Mouse (Mus musculus): Measurements from ENCODE around the gene Rce1.
A peak's percentile ranks its signal among the peaks of the same experiment; 100 is the strongest.
"Not testable (repeated sequence)": the region's sequence is repeated elsewhere in the genome, so short reads cannot be mapped to it uniquely, and the experiment has no call there.

The Rce1 gene

DNA sequence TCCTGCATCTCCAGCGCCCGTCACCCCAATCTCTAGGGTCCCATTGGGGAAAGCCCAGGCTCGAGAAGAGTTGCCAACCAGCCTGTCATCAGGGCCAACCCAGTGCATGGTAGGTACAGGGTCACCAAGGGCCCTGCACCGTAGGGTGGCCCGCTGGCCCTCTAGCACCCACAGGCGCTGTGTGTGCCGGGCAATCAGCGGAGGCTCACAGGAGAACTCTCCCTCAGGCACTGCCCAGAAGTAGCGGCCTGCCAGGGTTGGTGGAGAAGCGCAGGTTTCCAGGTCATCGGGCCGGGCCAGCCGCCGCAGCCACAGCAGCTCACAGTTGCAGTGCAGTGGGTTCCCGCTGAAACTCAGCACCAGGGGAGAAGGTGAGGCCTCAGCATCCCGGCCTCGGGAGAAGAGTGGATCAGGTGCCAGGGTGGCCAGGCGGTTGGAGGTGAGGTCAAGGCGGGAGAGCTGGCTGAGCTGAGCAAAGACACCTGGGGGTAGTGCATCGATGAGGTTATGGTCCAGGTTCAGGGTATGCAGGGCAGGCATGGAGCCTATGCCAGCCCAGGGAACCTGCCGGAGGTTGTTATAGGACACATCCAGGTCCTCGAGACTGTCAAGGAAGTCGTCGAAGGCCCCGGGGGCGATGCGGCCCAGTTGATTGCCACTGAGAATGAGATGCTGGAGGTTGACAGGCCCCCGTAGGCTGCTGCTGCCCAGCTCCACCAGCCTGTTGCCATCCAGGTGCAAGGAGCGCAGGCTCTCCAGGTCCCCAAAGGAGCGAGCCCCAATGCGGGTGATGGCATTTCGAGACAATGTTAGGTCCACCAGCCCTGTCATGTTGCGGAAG, 11.8 kb downstream of the Rce1 start:
- peak; percentile 23 for DNase-seq (ENCODE audit: low read depth, low spot score)

DNA sequence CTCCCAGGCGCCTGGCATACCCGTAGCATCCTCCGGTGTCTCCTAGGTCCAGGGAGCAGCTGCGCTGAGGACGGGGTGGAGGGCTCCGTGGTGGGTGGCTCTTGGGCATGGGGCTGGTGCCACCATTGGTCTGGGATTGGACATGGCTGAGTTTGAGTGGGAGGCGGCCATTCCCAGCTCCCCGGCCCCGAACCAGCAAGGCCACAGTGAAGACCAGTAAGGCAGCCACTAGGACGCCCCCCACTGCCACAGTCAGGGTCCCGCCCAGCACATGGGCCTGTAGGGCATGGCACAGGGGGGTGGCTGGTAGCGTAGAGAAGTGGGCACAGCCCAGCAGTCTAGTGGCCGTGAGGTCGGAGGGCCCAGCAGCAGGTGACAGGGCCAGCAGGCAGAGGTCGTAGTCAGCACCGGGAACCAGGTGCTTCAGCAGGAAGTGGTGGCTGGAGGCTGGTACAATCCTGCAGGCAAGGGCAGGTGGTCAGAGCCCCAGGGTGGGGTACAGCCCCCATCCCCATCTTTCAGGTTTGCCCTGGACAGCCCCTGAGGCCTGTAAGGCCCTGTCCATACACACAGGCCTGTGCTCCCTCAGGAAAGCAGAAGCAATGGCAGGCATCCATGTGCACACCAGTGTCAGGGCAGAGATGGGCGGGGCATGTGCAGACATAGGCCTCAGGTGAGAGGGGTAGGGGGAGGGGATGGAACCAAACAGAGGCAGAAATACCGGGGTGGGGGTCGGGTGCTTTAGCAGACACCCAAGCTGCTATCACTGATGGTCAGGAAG, 13.1 kb downstream of the Rce1 start:
- DNase-seq (ENCODE audit: low read depth, low spot score): no peak

DNA sequence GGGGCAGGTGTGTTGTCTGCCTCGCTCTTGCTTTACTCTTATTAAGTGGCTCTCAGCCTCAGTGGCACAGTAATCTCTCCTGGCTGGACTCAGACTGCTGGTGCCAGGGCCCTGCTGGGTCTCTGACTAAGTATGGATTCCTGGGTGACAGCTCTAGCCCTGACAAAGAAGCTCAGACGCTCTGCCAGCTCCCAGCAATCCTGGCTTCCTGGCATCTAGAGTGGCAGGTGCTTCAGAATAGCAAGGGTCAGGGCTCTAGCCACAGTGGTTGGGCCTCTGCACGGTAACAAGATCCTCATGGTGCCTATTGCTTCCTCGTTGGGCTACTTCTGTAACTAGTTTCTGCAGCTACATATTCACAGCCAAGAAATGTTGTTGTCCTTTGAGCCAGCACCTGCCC, 15.3 kb downstream of the Rce1 start:
- DNase-seq (ENCODE audit: low read depth, low spot score): no peak

DNA sequence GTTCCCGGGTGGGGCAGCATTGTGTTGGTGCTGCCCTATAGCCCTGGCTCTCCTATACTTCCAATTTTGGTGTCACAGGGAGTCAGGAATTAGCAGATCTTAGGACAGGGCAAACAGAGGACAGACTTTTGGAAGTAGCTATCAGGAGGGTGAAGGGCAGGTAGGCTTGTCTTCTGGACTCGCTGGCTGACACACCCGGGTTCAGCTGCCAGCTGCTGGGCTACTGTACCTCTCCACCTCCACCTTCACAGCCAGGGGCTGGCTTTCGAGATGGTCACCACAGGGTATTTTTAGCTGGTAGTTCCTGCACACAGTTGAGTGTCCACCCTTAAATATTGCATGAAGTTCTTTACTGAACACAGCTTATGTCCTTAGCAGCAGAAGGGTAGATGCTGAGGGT, 16.9 kb downstream of the Rce1 start:
- DNase-seq (ENCODE audit: low read depth, low spot score): no peak

DNA sequence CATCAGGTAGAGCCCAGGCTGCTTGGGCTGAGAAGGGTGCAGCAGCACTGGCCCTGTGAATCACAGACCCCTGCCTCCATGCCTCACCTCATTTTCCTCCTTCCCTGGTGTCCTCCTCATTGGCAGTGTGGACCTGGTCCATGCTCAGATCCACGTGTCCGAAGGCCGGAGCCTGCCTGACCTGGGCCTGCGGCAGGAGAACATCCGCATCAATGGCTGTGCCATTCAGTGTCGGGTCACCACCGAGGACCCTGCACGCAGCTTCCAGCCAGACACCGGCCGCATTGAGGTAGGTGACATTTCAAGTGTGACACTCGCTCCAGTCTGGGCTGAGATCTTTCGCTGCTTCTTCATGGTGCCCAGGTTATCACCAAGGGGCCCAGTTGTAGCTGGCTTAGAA, 18.0 kb downstream of the Rce1 start:
- no peak for DNase-seq (ENCODE audit: low read depth, low spot score)

DNA sequence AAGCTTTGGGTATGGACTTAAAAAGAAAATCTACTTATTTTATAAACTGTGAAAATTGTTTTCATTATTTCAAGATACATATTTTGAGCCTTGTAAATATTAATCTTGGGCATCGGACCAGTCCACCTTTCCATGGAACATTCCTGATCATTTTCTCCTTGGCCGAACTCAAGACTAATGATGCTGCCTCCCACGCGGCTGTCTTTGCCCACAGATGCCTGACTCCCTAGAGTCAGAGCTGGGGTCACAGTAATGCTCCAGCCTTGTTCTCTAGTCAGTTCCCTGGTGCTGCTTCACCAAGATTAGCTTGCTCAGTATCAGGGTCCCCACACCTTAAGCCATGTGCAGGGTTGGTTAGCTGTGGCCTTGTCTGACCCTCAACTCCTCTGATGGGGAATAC, 19.8 kb downstream of the Rce1 start:
- DNase-seq (ENCODE audit: low read depth, low spot score): no peak

DNA sequence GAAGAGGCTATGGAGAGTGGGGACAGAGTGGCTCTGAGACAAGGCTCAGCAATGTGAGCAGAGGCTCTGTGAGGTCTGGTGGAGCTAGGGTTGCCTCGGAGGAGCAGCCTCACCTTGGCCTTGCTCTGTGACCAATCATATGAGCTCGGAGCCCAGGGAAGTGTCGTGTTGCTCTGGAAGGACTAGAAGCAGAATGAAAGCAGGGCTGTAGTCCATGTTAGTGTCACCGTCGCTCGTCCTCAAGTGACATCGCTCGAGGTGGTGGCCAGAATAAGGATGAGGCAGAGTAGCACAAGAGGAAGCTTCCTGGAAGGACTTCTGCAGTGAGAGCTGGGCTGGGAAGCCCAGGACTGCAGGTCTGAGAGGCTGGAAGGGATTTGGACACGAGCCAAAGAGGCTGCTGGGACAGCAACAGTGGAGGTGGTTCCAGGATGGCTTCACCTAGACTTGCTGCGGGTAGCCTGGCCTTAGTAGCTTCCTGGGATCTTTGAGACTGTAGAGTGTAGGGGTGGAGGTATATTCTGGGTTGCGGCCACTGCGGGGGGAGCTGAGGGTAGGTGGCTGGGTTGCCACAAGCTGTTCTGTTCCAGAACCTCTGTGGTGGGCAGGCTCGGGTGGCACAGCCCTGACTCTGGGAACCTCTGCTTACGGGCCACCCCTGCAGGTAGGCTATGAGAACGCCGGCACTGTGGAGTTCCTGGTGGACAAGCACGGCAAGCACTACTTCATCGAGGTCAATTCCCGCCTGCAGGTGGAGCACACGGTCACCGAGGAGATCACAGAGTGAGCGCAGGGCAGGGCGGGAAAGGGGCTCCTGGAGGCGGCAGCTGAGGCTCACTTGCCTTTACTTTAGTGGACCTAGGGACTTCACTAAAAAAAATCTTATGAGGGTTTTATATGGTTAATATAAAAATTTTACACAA, 21.4 kb downstream of the Rce1 start:
- DNase-seq (ENCODE audit: low read depth, low spot score): peak; percentile 87

DNA sequence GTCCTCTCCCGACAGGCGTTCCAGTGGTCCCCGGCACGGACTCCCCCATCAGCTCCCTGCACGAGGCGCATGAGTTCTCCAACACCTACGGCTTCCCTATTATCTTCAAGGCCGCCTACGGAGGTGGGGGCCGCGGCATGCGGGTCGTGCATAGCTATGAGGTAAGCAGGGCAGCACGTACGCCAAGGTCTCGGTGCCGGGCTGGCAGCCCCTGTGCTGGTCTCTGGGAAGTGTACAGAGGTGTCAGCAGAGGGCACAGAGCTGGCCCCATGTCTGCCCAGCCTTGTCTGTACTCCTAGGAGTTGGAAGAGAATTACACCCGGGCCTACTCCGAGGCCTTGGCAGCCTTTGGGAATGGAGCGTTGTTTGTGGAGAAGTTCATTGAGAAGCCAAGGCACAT, 23.0 kb downstream of the Rce1 start:
- DNase-seq (ENCODE audit: low read depth, low spot score): no peak

DNA sequence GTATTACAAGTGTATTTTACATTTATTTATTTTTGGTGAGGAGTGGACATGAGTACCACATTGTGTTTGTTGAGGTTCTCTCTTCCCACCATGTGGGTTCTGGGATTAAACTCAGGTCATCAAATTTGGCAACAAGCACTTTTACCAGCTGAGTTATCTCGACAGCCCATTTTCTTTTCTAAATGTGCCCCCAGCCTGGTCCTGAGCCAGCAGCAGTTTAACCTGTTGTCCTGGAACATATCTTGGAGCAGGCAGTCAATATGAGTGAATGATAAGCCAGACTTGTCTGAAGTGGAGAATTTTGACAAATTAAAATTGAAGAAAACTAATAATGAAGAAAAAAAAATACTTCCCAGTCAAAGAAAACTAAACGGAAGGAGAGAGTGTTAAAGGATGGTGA, 29.4 kb downstream of the Rce1 start:
- DNase-seq (ENCODE audit: low read depth, low spot score): no peak

DNA sequence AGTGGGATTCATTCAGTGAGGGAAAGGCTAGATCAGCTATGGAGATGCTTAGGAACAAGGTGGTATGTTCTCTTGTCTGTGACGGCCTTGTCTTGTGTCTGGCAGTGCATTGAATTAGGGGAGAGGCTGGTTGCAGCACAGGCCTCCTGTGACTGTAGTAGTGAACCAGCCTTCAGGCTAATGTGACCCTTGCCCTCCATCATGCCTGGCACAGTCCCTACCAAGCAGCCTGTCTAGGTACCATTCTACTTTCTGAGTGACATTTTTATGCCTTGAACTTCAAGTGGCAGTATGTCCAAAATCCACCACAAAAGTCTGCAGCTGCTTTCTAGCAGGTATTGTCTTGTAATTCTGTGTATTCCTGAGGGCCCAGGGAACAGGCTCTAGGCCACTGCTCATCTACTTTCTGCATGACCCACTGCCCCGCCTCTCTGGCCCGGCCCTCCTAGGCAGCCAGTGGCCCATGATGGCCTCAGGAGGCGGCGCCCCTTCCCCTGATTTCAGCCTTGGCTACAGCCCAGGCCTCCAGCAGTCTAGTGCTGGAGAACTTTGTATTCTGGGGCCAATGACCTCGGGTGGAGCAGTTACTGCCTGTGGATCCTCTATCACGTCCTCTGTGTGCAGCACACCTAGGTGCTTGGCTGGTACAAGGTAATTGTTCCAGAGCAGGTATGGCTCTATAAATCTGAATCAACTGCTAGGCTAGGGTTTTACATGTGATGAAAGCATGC, 31.5 kb downstream of the Rce1 start:
- no peak for DNase-seq (ENCODE audit: low read depth, low spot score)

DNA sequence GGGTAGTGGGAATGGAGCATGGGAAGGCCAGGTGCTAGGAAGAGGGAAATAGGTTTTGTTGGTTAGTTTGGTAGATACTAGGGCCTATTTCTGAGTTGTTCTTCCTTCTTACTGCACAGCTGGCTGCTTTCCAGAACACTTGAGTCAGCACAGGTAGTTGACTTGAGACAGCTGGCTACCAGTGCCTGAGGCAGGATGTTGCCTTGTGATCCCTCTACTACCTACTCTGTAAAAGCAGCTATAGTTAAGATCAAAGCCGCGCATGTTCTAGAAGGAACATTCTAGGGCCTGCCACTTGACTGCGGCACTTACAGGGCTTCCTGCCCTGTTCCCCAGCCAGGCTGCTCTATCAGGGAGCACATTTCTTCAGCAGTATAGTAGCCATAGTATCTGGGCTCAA, 35.4 kb downstream of the Rce1 start:
- no peak for DNase-seq (ENCODE audit: low read depth, low spot score)

DNA sequence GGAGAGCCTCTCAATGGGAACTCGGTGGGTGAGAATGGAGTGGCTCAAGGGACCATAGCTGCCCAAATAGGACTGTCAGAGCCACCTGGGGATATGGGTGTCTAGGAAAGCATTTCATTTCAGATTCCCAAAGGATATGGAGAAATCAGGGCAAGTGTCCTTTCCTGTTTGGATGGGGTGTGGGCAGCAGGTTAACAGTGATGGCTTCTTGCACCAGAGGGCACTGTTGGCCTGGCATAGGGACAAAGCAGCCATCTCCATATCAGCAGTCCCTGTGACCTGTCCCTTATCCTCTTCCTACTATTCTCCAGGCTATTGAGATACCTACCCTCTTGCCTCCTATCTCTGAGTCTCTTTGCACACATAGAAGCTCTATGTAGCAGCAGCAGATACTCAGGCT, 36.4 kb downstream of the Rce1 start:
- no peak for DNase-seq (ENCODE audit: low read depth, low spot score)

DNA sequence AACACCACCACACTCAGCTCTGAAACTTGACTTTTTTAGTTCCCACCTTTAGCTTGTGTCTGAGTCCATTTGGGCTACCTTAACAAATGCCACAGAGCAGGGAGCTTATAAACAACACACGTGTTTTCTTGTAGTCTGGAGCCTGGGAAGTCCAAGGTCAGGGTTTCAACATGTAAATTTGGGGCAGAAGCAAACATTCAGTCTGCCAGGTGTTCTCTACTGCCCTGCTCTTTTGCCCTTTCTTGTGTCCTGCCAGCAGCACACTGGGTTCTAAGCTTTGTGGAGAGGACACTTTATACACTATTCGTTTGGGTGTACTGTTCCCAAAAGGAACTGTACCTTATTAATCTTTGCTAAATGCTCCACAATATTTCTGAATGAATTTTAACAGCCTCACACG, 37.0 kb downstream of the Rce1 start:
- DNase-seq (ENCODE audit: low read depth, low spot score): no peak

DNA sequence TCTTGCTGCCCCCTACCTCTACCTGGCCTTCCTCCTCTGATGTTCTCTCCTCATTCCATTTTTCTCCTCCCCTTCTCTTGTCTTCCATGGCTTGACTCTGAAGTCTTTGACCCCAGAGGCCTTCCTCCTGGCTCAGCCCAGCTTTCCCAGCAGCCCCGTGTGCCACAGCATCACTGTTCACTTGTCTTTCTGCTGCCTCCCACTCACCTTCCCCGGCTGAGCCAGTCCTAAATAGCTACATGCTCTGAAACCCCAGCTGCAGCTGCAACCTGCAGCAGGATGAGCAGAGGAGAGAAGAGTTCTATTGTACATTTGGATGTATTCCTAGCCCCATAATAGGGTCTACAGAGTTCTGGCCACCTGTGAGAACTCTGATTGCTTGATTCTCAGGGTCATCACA, 38.0 kb downstream of the Rce1 start:
- no peak for DNase-seq (ENCODE audit: low read depth, low spot score)

DNA sequence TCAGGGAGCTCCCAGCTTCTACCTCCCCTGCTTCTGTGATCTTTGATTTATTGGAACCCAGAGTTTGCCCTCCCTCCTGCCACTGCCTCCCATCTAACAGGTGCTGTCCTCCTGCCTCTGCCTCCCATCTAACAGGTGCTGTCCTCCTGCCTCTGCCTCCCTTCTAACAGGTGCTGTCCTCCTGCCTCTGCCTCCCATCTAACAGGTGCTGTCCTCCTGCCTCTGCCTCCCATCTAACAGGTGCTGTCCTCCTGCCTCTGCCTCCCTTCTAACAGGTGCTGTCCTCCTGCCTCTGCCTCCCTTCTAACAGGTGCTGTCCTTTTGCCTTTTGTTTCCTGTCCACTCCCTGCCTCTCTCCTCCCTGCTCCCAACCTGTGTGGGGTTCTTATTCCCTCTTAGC, 38.7 kb downstream of the Rce1 start:
- DNase-seq (ENCODE audit: low read depth, low spot score): not testable (repeated sequence)

DNA sequence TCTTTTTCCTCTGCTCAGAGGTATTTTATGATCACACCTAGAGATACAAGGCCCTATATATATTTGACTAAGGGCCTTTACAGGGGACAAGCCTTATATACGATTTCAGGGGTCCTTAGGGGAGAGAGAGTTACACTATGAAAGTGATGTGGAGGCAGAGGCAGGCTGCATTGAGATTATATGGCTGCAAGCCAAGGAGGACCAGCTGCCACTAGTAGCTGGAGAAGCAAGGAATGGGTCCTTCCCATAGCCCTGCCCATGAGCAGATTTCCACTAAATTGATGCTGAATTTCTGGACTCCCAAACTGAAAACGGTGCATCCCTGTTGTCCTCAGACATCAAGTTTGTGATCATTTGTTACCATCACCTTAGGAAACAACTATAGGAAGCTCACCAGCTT, 41.6 kb downstream of the Rce1 start:
- no peak for DNase-seq (ENCODE audit: low read depth, low spot score)

DNA sequence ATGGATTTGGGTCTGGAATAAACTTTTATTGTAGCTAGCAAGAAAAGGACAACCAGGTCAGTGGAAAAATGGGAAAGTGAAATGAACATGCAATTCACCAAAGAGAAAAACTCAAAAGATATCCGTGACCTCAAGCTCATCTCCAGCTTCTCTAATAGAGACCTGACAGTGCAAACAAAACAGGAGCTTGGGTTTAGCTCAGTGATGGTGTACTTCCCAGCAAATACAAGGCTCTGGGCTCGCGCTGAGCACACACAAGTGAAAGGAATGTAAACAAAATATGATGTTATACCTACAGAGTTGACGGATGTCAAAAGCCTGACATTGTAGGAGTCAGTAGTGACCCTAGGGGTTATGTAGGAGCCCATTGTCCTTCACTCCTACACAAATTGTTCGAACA, 46.1 kb downstream of the Rce1 start:
- no peak for DNase-seq (ENCODE audit: low read depth, low spot score)

DNA sequence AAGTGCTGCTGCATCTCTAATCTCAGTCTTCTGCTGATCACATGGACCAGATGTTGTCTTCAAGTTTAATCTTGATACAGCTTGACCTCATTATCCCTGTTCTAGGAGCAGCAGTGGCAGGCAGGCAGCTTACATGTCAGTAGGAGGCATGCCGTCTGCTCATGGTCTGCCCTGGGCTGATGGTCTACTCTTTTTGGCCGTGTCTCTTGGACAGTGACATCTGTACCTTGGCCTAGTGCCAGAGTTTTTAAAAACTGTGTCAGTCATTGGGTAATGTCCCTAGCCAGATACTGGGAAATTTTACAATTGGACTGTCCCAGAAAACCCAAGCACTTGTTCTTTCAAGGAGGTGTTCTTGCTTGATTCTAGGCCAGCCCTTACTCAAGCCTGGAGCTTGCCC, 46.6 kb downstream of the Rce1 start:
- no peak for DNase-seq (ENCODE audit: low read depth, low spot score)

DNA sequence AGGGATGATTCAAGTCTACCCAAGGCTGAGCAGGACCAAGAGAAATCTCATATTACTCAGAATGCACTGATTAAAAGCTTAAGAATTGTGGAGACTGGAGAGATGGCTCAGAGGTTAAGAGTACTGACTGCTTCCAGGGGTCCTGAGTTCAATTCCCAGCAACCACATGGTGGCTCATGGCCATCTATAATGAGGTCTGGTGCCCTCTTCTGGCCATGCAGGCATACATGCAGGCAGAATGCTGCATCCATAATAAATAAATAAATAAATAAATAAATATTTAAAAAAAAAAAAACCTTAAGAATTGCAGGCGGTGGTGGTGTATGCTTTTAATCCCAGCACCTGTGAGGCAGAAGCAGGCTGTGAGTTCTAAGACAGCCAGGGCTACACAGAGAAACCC, 52.2 kb downstream of the Rce1 start:
- no peak for DNase-seq (ENCODE audit: low read depth, low spot score)
